Mouse (Mus musculus) liver, adult (tissue): Measurements from ENCODE around the gene Rab8a.

Experiments used
- GATA4 ChIP-seq: IDR thresholded peaks from 2 replicates; pipeline ENCODE4 v1.6.1; 2014; ENCODE audit warnings: mild to moderate bottlenecking, low read length; ENCODE audit not compliant: insufficient replicate concordance

Rab8a gene

DNA sequence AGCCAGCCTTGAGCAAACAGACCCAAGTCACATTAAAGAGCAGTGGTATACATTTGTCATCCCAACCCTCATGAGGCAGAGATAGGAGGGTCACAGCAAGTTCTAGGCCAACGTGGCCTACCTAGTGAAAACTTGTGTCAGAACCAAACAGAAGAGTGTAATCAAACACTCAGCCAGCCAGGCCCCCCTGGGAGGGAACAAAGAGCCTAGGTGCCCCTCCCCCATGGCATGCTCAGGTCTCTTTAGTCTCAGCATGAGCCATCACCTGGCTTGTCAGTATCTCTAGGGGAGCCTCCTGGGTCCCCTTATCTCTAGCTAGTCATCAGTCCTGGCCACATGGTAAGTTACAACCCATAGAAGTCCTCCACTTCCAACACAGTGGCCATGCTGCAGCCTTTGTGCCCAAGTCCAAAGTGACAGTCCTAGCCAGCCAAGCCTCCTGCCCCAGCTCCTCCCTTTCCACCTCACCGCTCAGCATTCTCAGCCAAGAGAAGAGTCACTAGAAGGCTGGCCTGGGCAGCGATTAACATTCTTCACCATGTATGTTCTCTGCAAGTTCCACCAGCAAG is 8.8 kb downstream of the Rab8a start:
- TF ChIP-seq GATA4 = peak; percentile 56; the same call in 1 of the 2 replicates

DNA sequence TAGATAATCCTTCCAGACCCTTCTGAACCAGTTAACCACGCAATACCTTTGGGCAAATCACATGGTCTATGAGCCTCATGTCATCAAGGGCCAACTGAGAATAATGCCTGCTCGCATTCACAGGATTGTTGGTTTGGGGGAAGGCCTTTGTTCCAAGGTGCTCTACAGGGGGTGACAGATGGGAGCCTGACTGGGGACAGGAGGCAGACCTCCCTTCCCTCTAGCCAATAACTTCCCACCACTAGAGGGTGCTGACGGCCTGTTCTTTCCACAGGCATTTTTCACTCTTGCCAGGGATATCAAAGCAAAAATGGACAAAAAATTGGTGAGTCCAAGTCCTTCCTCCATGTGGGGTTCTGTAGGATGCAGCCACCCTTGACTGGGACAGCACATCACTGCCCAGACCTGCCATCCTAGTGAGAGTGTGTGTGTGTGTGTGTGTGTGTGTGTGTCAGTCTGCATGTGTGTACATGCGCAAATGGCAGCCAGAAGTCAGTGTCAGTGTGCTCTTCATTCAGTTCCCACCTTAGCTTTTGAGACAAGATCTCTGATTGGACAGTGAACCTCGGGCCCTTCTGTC is 16.4 kb downstream of the Rab8a start:
- no peak for TF ChIP-seq GATA4

DNA sequence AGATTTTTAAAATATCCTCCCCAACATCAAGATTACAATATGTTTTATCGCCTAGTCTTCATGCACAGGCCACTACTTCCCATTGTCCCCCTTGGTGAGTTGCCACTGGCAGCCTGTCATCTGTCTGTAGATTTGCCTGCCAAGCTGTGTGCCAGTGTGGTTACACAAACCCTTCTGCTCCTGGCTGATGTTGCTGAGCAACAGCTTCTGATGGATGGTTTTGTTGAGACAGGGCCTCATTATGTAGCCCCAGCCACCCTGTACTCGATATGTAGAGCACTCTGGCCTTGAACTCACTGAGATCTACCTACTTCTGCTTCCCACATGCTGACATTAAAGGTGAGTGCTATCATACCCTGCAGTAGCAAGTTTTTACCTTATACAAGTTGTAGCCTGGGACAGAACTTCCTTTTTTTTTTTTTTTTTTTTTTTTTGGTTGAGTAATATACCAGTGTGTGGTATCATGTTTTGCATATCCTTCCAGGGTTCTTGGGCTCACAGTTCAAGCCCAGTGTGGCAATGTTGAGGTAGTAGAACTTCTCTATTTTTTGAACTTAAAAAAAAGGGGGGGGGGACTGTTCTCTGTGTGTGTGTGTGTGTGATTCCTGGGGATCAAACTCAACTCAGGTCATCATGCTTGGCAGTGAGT is 22.7 kb downstream of the Rab8a start:
- TF ChIP-seq GATA4 = no peak

DNA sequence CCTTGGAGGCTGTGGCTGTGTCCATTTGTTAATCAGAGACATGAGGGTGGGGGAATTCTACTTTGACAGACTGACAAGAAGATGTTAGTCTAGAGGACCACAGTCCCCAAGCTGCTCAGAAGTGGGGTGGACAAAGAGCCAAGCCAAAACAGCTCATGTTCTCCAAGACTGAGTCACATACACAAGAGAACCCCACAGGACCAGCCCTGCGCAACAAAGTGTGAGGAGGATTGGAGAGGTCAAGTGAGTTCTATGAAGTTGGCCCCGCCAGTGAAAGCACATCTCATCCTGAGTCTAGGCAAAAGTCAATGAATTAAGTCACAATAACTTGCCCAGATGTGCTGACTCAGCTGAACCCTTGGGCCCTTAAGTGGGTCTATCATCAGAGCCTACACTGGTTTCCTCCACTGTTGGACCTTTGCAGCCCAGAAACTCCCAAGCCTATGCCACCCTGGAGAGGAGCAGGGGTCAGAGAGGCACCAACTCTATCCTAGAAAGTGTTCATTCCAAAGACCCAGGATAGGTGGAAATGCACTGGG is 26.9 kb downstream of the Rab8a start:
- no peak for TF ChIP-seq GATA4

DNA sequence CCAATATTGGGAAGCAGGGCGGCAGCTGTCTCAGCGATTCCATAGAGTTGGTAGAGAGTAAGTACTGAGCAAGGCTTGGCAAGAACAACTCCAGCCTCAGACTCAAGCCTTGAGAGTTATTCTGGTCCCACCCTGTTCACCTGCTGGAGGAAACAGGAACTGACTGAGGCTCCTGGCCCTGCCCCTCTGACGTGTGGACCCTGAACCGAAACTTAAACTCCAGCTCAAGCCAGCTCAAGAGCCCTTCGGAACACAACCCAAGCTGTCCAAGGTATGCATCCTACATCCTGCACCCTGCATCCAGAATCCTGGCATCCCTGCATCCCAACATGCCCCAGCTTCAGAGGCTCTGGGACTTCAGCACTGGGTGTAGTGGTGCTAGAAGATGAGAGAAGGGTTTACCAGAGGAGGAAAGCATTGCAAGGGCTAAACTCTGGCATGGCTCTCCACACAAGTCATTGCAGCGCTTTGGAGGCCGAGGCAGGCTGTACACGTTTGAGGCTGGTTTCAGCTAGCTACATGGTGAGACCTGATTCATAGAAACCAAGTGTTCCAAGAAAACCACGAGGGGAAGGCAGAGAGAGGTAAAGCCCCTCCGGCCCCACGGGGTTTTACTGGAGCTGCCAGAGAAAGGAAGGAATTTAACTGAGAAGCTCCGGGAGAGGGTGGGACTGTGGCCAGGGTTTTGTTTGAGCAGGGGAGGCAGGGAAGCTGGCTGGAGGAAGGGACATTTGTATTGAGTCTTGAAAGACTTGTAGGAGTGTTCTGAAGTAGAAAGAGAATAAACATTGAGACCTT is 28.6 kb downstream of the Rab8a start, which contains the start of gene Hsh2d:
Hsh2d (plus strand) TSS at position 222 of the 798 bp plus-strand sequence.
- TF ChIP-seq GATA4 = no peak

DNA sequence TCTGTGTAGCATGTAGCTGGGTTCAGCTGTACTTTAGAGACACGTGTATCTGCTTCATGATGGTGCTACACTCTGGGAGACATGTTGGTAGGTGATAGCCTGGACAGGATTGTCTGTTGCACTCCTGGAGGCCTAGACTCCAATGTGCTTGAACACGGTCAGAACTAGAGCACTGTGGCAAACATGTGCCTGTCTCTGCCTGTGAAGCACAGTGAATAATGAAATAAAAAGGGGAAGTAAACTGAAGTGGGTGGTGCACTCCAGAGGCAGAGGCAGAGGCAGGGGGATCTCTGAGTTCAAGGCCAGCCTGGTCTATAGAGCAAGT is 29.2 kb downstream of the Rab8a start:
- TF ChIP-seq GATA4 = no peak

DNA sequence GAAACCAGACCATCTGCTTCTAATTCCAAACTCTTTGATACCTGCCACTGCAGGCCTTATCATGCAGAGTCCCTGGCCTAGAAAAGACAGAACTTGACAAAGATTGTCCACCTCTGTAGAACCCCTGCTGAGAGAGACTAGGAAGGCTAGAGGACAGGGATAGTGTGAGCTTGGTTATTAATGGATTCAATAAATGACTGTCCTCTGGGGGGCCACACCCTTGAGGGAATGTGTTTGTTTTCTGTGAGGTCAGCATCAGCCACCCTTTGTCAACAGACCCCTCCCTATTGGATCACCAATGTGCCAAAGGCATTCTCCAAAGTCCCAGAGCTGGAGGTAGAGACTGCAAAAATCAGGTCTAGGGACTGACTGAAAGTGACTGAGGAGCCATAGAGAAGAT is 31.1 kb downstream of the Rab8a start:
- TF ChIP-seq GATA4 = no peak

DNA sequence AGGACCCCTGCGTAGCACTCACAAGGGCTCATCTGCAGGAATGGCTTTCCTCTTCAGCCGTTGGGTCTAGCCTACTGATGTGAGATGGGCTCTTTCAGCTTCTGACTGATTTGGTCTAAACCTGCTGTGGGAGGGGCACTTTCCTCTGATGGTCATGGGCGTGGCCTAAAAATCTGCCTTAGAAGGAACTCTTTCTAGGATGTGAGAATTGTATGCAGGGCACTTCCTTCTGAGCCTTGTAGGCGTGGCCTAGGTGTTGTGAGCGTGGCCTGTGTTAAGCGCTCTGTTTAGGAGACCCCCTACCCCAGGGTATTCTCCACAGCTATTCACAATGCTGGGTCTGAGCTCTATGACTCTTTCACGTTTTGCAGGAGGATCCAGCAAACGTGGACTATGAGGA is 37.0 kb downstream of the Rab8a start:
- TF ChIP-seq GATA4 = no peak

DNA sequence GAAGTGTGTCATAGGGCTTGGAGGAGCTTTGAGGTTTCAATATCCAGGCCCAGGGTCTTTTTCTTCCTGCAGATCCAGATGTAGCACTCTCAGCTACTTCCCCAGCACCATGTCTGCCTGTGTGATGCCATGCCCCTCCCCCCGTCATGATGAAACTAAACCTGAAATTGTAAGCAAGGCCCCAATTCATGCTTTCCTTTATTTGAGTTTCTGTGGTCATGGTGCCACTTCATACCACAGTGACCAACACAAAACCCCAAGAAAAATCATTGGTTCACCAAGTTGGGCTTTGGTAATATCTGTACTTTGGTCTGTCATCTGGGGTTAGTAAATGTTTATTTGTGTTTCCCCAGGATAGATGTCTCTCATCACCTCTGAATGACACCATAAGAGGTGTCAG is 47.6 kb downstream of the Rab8a start:
- no peak for TF ChIP-seq GATA4

DNA sequence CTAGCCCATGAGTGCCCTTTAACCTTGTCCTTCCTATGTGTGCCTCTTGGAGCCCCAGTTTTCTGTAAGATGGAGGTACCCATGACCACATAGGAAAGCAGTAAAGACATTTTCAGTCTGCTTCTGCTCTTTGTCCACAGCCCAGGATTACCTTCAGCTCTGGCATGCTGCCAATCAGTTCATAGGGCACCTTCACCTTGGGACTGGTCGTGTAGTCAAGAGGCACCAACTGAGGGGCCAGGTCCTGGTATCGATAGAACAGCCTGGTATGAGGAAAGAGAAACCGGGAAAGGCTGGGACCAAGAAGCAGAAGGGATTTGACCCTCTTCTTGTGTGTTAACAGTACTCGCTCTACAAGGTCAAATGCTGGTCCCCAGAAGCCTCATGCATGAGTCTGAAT is 49.2 kb downstream of the Rab8a start:
- TF ChIP-seq GATA4 = no peak

DNA sequence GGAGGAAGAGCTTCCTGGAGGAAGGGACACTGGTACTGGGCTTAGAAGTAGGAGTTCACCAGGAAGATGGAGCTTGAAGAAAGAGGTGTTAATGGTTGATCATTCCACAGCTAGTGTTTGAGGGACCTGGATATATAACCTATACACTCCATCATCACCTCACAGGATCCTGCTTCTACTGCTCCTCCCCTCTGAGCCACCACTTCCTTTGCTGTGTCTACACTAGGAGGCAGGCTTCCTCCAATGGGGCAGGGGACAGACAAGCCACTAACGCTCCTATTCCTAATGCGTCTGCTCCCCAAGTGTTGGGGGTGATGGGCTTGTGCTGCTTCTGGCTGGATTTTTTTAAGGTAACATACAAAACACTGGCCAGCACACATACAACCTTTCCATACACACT is 49.7 kb downstream of the Rab8a start:
- TF ChIP-seq GATA4 = no peak

DNA sequence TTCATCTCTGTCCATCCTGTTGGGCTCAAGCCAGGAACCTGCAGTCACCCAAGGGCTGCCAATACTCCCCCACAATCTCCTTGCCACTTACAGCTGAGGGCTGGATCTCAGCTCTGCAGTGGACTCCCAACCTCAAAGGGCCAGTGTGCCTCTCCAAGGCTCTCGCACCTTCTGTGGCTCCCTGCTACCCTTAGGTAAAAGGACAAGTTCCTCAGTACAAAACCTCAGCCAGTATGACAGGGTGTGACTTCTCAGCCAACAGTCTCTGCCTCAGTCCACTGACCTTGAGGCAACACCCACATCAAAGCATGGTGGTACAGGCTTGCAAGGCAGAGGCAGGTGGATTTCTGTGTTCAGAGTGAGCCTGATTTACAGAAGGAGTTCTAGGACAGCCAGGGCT is 50.8 kb downstream of the Rab8a start:
- no peak for TF ChIP-seq GATA4

DNA sequence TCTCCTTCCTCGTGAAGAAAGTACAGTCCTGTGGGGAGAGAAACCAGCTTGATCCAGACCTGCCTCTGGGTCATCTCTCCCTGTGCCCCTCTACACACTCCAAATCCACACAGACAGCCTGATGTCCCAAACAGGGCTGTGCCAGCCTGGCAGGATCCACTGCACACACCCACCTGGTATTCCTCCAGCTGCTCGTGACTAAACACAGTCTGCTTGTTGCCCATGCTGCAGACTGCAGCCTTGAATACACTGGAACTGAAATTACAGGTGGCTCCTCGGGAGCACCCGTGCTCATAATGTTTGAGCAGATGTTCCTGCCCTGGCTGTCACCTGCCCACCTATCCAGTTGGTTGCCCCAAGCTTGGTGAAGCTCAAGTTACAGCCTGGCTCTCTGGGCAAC is 51.8 kb downstream of the Rab8a start, which contains the start of gene Cib3:
Cib3 (minus strand) TSS at position 87 of the 400 bp plus-strand sequence.
- TF ChIP-seq GATA4 = no peak

DNA sequence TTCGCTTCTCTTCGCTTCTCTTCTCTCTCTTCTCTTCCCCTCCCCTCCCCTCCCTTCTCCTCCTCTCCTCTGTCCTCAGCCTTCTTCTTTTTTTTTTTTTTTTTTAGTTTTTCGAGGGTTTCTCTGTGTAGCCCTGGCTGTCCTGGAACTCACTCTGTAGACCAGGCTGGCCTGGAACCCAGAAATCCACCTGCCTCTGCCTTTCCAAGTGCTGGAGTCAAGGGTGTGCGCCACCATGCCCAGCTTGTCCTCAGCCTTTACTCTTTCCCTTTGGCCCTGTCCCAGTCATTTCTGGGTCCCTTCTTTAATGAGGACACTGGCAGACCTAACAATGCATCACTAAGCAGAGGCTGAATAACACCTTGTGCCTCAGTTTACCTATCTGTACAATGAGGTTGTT is 52.5 kb downstream of the Rab8a start, which contains the start of gene Gm11034:
Gm11034 (minus strand) TSS at position 101 of the 400 bp plus-strand sequence.
- TF ChIP-seq GATA4 = no peak

DNA sequence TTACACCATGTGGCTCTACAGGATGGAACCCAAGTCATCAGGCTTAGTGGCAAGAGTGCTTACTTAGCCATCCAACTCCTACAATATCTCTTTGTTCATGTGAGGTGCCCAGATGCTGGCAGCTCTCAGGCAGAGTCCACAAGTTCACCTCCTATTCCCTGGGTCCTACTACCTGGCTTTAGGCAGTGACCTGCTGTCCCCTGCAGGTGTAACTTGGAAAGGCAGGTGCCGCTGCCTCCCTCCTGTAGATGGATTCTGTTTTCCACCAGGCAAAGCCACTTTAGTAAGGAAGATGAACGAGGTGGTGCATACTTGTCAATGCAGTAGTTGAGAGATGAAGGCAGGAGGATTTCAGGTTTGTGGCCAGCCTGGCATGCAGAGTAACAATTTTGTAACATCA is 54.1 kb downstream of the Rab8a start:
- TF ChIP-seq GATA4 = no peak

DNA sequence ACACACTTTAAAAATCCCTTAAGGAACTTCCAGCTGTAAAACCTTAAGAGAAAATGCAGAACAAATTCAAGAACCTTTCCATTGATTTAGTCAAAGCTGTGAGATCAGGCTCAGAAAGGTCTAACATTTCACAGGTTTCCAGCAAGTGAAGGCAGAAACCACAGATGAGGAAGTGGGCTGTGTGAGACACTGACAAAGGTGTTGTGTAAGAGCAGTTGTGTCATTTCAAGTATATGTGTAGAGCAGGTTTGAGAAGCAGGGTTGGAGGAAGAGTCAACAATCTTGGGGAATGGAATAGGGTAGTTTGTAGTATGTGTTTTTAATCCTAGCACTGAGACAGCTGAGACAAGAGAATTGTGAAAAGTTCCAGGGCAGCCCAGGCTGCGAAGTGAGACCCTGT is 54.9 kb downstream of the Rab8a start:
- no peak for TF ChIP-seq GATA4
